Mouse (Mus musculus) limb, embryonic 10.5 days (tissue): ENCODE results near the gene Rbm38. TPM values are rescaled to one million over a fixed set of nuclear protein-coding genes. Genes with fewer than 3 reads are reported as not detected.
A peak's percentile ranks its signal among the peaks of the same experiment; 100 is the strongest.

Source experiments
- DNase-seq: peaks from one replicate; pipeline ENCODE4 v3.0.0-alpha.2; 2017; ENCODE audit warnings: low spot score
- H3K27ac ChIP-seq: fragments of 300-500 bp; sonication (generic); 2 replicates; pipeline ENCODE4 v1.5.1; 2016; ENCODE audit warnings: mild to moderate bottlenecking
- H3K27me3 ChIP-seq: fragments of 300-500 bp; sonication (generic); 2 replicates; pipeline ENCODE4 v1.6.1; 2016; ENCODE audit warnings: low read depth, mild to moderate bottlenecking; ENCODE audit not compliant: poor library complexity, severe bottlenecking
- H3K36me3 ChIP-seq: fragments of 300-500 bp; sonication (generic); 2 replicates; pipeline ENCODE4 v1.6.1; 2016; ENCODE audit warnings: mild to moderate bottlenecking, moderate library complexity
- H3K4me1 ChIP-seq: fragments of 300-500 bp; sonication (generic); 2 replicates; pipeline ENCODE4 v1.6.1; 2016
- H3K4me3 ChIP-seq: fragments of 300-500 bp; sonication (generic); 2 replicates; pipeline ENCODE4 v1.5.1; 2016; ENCODE audit warnings: mild to moderate bottlenecking, moderate library complexity
- H3K9me3 ChIP-seq: fragments of 300-500 bp; sonication (generic); replicated peaks from 2 replicates; pipeline ENCODE4 v1.6.1; 2016; ENCODE audit warnings: mild to moderate bottlenecking
- WGBS: fragments of 180-500 bp; shearing (Covaris S2); methylation state at CpG from one replicate; pipeline ENCODE4 v1.1.7; 2016; 5-methylcytosine and 5-hydroxymethylcytosine counted together
- polyA plus RNA-seq: library from polyadenylated mRNA; unstranded; fragments of >200 nt; fragmentation: Nextera tagmentation; extraction: Ambion mirVana; gene quantifications from 2 replicates; pipeline ENCODE4 v1.2.1, GENCODE M21; 2016

Rbm38 gene
- polyA plus RNA-seq, 1 experiment from 2014 or later: 74.1 TPM

GRCm38 (mm10) chr2:173019790-173020189, 508 bp upstream of the Rbm38 start:
- H3K4me3 ChIP-seq: peak overlapping the region; percentile 56
- peaks cover 22% of the 10 kb centered on the region for H3K27me3 ChIP-seq
- peak overlapping the region; percentile 84 for H3K27ac ChIP-seq
- DNase-seq: peak; percentile 93
- peaks cover 36% of the 10 kb centered on the region for H3K36me3 ChIP-seq
- no peaks in the 10 kb centered on the region for H3K9me3 ChIP-seq
- under 1% methylated on average over 29 of the region's 29 CpGs for WGBS
- peaks cover 58% of the 10 kb centered on the region for H3K4me1 ChIP-seq

DNA sequence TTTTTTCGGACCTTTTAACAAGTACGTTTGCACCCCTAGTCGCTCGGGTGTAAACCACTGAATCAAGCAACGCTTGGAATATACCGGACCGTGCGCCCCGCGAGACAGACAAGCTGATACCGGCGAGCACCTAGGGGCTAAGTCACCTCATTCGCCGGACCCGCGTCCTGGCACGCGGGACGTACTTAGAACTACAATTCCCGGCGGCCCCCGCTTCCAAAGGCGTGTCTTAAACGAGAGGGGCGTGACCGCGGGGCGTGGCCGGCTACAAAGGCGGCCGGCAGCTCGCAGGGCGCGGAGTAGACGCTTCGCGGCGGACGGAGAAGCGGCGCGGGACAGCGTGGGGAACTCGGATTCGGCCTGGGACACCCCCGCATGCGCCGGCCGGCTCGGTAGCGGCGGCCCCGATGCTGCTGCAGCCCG, 1.3 kb downstream of the Rbm38 start:
- peaks cover 36% of the 10 kb centered on the region for H3K36me3 ChIP-seq
- peak overlapping the region; percentile 83 for H3K4me3 ChIP-seq
- DNase-seq: peak; percentile 96
- under 1% methylated on average over 54 of the region's 54 CpGs for WGBS
- no peaks in the 10 kb centered on the region for H3K9me3 ChIP-seq
- peaks cover 75% of the 10 kb centered on the region for H3K4me1 ChIP-seq
- H3K27ac ChIP-seq: peak overlapping the region; percentile 89
- H3K27me3 ChIP-seq: peaks cover 22% of the 10 kb centered on the region

DNA sequence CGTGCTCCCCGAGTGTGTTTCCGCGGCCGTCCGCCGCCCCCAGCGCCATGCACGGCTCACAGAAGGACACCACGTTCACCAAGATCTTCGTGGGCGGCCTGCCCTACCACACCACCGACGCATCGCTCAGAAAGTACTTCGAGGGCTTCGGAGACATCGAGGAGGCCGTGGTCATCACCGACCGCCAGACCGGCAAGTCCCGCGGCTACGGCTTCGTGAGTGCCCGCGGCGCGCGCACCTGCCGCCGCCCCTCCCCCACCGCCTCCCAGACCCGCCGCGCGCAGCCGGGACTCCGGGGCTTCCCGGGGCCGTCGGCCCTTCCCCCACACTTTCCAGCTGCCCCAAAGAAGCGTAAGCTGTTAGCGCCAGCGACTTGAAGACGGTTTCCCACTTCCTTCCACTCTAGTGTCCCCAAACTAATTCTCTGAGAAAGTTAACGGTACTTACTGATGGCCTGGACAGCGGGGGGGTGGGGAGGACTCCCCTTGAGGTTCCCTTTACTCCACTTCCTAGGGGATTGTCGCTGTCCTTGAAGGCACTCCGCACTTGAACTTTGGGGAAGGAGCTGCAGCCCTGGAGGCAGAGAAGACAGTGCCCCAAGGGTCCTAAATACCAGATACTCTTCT, 1.9 kb downstream of the Rbm38 start:
- peak; percentile 80 for DNase-seq
- peaks cover 80% of the 10 kb centered on the region for H3K4me1 ChIP-seq

DNA sequence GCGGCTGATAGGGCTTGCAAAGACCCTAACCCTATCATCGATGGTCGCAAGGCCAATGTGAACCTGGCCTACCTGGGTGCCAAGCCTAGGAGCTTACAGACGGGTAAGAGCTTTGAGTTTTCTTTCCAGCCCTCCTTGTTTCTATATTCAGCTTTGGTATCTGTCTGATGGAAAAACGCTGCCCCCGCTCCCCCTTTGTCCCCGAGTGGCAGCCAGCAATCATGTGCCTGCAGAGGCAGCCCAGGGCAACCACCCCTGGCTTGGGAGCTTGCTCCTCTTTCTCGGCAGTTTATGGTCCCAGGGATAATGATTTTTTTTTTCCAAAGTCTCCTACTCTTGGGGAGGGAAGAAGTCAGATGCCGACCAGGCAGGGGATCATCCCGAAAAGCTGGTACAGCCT, 2.5 kb downstream of the Rbm38 start:
- no peaks in the 10 kb centered on the region for H3K9me3 ChIP-seq
- peak overlapping the region; percentile 89 for H3K27ac ChIP-seq
- DNase-seq: no peak
- H3K4me3 ChIP-seq: peak overlapping the region; percentile 83
- H3K4me1 ChIP-seq: peaks cover 81% of the 10 kb centered on the region
- peaks cover 19% of the 10 kb centered on the region for H3K27me3 ChIP-seq
- WGBS: 41% methylated on average over 10 of the region's 10 CpGs
- H3K36me3 ChIP-seq: peaks cover 48% of the 10 kb centered on the region

More for the DNA sequence above, 1.9 kb downstream of the Rbm38 start:
- Histone ChIP-seq H3K27ac (peak overlapping the region; percentile 89), H3K27me3 (peaks cover 22% of the 10 kb centered on the region), H3K9me3 (no peaks in the 10 kb centered on the region), H3K4me3 (peak overlapping the region; percentile 83), H3K36me3 (peaks cover 41% of the 10 kb centered on the region)
- WGBS: under 1% methylated on average over 51 of the region's 51 CpGs

DNA sequence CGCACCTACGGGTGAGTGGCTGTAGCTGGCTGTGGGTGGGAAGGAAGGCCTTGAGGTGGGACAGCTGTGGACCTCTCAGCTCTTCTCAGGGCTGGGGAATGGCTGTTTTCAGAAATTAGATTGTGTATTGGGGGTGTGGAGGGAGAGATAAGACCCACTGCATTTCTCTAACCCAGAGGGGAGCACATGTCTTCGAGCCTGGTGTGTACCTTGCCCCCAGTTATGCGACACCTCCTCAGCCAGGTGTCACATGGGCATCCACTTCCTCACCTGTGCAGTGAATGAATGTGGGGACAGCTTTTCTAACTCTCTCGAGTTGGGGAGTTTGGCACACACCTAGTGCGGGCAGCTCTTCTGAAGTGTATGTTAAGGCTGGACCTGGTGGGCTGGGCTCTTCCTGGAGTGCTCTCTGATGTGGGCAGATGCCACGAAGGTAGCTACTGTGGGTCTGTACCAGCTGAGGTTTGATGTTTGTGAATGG, 3.1 kb downstream of the Rbm38 start:
- peak overlapping the region; percentile 83 for H3K4me3 ChIP-seq
- peaks cover 54% of the 10 kb centered on the region for H3K36me3 ChIP-seq
- H3K4me1 ChIP-seq: peaks cover 75% of the 10 kb centered on the region
- no peak overlapping the region for H3K27ac ChIP-seq
- DNase-seq: no peak
- 83% methylated on average over 7 of the region's 7 CpGs for WGBS
- H3K9me3 ChIP-seq: no peaks in the 10 kb centered on the region
- peaks cover 15% of the 10 kb centered on the region for H3K27me3 ChIP-seq

- Histone ChIP-seq H3K36me3 (peaks cover 59% of the 10 kb centered on the region), H3K27ac (no peak overlapping the region), H3K4me3 (peak overlapping the region; percentile 83; the same call in 1 of the 2 replicates), H3K27me3 (peaks cover 12% of the 10 kb centered on the region), H3K9me3 (no peaks in the 10 kb centered on the region), H3K4me1 (peaks cover 71% of the 10 kb centered on the region)
- WGBS: 88% methylated on average over 4 of the region's 4 CpGs
- DNase-seq: no peak
Observed at GRCm38 (mm10) chr2:173023966-173024365, 3.7 kb downstream of the Rbm38 start.

DNA sequence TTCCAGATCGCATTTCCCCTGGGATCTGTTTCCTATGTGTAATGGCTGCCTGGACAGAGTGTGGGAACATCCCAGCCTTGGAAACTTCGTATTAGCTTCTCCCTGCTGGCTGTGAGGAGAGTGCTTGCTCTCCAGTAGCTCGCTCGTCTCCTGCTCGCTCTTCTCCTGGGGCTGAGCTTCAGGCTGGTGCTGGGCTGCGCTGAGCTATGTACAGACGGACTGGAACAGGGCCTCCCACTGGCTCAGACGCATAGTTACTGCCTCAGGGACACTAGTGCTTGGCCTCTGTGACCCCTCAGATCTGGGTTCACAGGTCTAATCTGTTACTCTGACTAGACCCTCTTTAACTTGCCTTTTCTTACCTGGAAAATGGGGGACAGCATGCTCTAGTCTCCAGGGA, 4.1 kb downstream of the Rbm38 start:
- no peak for DNase-seq
- no peaks in the 10 kb centered on the region for H3K9me3 ChIP-seq
- no peak overlapping the region for H3K27ac ChIP-seq
- H3K27me3 ChIP-seq: peaks cover 12% of the 10 kb centered on the region
- H3K4me1 ChIP-seq: peaks cover 67% of the 10 kb centered on the region
- H3K4me3 ChIP-seq: peak overlapping the region; percentile 83; the same call in 1 of the 2 replicates
- H3K36me3 ChIP-seq: peaks cover 64% of the 10 kb centered on the region
- 79% methylated on average over 8 of the region's 8 CpGs for WGBS

- Histone ChIP-seq H3K4me1 (peaks cover 62% of the 10 kb centered on the region), H3K27me3 (peaks cover 12% of the 10 kb centered on the region), H3K27ac (peak overlapping the region; percentile 7; the same call in 1 of the 2 replicates), H3K4me3 (peak overlapping the region; percentile 83; the same call in 1 of the 2 replicates), H3K36me3 (peaks cover 69% of the 10 kb centered on the region), H3K9me3 (no peaks in the 10 kb centered on the region)
- no peak for DNase-seq
- WGBS: 35% methylated on average over 4 of the region's 4 CpGs
Observed at GRCm38 (mm10) chr2:173024938-173025337, 4.6 kb downstream of the Rbm38 start.

GRCm38 (mm10) chr2:173026286-173026685, 6.0 kb downstream of the Rbm38 start:
- 0 out of 2 replicates have a peak overlapping the region, but pooled peaks have one; percentile 7 for H3K27ac ChIP-seq
- H3K27me3 ChIP-seq: peaks cover under 1% of the 10 kb centered on the region; the same call in 1 of the 2 replicates
- no peak for DNase-seq
- peaks cover 54% of the 10 kb centered on the region for H3K4me1 ChIP-seq
- no peaks in the 10 kb centered on the region for H3K9me3 ChIP-seq
- no peak overlapping the region for H3K4me3 ChIP-seq
- WGBS: 88% methylated on average over 5 of the region's 5 CpGs
- peaks cover 82% of the 10 kb centered on the region for H3K36me3 ChIP-seq

GRCm38 (mm10) chr2:173026688-173027131, 6.4 kb downstream of the Rbm38 start:
- 83% methylated on average over 3 of the region's 3 CpGs for WGBS
- peaks cover 87% of the 10 kb centered on the region for H3K36me3 ChIP-seq
- no peak overlapping the region for H3K4me3 ChIP-seq
- peak overlapping the region; percentile 12; the same call in 1 of the 2 replicates for H3K27ac ChIP-seq
- no peaks in the 10 kb centered on the region for H3K27me3 ChIP-seq
- H3K4me1 ChIP-seq: peaks cover 54% of the 10 kb centered on the region
- no peak for DNase-seq
- H3K9me3 ChIP-seq: no peaks in the 10 kb centered on the region

GRCm38 (mm10) chr2:173027169-173027823, 7.0 kb downstream of the Rbm38 start:
- 90% methylated on average over 6 of the region's 6 CpGs for WGBS
- Histone ChIP-seq H3K27ac (peak overlapping the region; percentile 12; the same call in 1 of the 2 replicates), H3K36me3 (peaks cover 93% of the 10 kb centered on the region), H3K4me3 (no peak overlapping the region), H3K27me3 (no peaks in the 10 kb centered on the region), H3K9me3 (no peaks in the 10 kb centered on the region), H3K4me1 (peaks cover 51% of the 10 kb centered on the region)
- DNase-seq: no peak

GRCm38 (mm10) chr2:173027824-173028495, 7.7 kb downstream of the Rbm38 start:
- no peak for DNase-seq
- peaks cover 99% of the 10 kb centered on the region for H3K36me3 ChIP-seq
- H3K27ac ChIP-seq: no peak overlapping the region
- H3K4me3 ChIP-seq: no peak overlapping the region
- H3K9me3 ChIP-seq: no peaks in the 10 kb centered on the region
- H3K4me1 ChIP-seq: peaks cover 44% of the 10 kb centered on the region
- WGBS: 91% methylated on average over 4 of the region's 4 CpGs
- no peaks in the 10 kb centered on the region for H3K27me3 ChIP-seq
